Mouse (Mus musculus) macrophage (primary cell): ENCODE measurements around the gene Slco3a1. TPM values are rescaled to one million over a fixed set of nuclear protein-coding genes. Genes with fewer than 3 reads are reported as not detected.

Experiments used
- H3K27ac ChIP-seq: fragments of 350-480 bp; formaldehyde crosslinking; 2 replicates; pipeline ENCODE4 v1.9.0; 2021
- H3K36me3 ChIP-seq: fragments of 350-480 bp; formaldehyde crosslinking; 2 replicates; pipeline ENCODE4 v1.9.0; 2021; ENCODE audit errors: inconsistent target
- H3K4me3 ChIP-seq: fragments of 350-480 bp; formaldehyde crosslinking; 2 replicates; pipeline ENCODE4 v1.9.0; 2021; ENCODE audit errors: inconsistent target
- H3K79me2 ChIP-seq: fragments of 350-480 bp; formaldehyde crosslinking; 2 replicates; pipeline ENCODE4 v1.9.0; 2021; ENCODE audit errors: inconsistent target
- WGBS: methylation state at CpG from one replicate; pipeline ENCODE4 v1.1.7; 2026; ENCODE audit warnings: inconsistent platforms; ENCODE audit not compliant: missing documents; 5-methylcytosine and 5-hydroxymethylcytosine counted together
- polyA plus RNA-seq: library from polyadenylated mRNA; stranded (reverse); fragments of 250-400 nt; gene quantifications from 3 replicates; pipeline ENCODE4 v1.2.4, GENCODE M21; 2018; ENCODE audit warnings: inconsistent platforms

Gene Slco3a1
- polyA plus RNA-seq, 1 experiment from 2014 or later: 1.2 TPM

DNA sequence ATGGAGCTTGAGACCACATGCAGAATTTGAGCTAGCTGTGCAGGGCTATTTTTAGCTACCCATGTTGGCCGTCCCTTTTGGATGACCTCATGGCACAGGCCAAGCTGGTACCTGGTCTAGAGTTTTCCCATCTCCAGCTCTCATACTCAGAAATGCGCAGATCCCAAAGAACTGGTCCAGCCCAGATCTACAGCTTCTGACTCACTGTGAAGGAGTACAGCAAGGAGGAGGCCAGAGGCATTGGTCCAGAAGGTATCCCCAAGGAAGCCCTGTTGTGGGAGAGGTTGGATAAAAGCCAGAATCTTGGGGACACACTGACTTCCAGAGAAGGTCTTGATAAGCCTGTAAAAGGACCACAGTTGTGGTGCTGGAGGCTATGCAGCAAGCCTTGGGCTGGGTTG lies 172.7 kb downstream of the Slco3a1 start:
- 86% methylated on average over 2 of the region's 2 CpGs for WGBS

DNA sequence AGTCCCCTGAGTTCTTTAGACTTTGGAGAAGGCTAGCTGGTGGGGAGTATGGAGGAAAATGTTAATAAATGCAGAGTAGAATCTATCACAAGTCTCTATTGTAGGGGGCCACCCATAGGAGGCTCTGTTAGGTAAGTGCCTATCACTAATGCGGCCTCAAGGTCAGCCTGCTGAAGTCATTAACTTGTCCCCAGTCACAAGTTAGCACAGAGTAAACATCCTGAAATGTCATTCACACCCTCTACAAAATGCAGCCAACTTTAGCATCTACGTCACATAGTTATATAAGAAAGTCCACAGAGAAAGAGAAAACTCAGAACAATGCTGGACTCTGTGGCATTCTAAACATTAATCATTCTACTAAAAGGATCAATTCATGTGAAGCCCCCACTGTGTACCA lies 173.5 kb downstream of the Slco3a1 start:
- no peak overlapping the region for H3K4me3 ChIP-seq
- WGBS: 81% methylated on average over 2 of the region's 2 CpGs

More for the DNA sequence above, 172.7 kb downstream of the Slco3a1 start:
- Histone ChIP-seq H3K4me3 (no peak overlapping the region), H3K36me3 (no peaks in the 10 kb centered on the region), H3K79me2 (no peaks in the 10 kb centered on the region), H3K27ac (no peak overlapping the region)

DNA sequence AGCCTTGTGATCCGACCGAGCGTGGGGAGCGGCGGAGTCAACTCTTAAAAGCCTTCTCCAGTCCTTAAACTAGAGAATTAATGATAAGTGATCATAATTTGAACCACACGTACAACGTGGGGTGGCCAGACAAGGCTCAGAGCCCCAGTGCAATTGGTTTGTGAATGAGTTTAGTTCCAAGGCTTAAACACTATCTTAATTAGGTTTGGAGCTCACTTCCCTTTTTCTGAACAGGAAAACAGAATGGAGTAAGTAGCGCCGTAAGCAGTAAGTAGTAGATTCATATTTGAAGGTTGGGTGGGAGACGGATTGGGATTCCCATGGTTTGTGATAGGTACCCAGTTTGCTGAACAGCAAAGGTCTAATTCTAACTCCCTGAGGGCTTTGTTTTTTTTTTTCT lies 176.7 kb downstream of the Slco3a1 start:
- no peaks in the 10 kb centered on the region for H3K79me2 ChIP-seq
- H3K36me3 ChIP-seq: no peaks in the 10 kb centered on the region
- WGBS: 57% methylated on average over 10 of the region's 10 CpGs
- no peak overlapping the region for H3K27ac ChIP-seq
- H3K4me3 ChIP-seq: no peak overlapping the region

More for the DNA sequence above, 173.5 kb downstream of the Slco3a1 start:
- Histone ChIP-seq H3K36me3 (no peaks in the 10 kb centered on the region), H3K27ac (no peak overlapping the region), H3K79me2 (no peaks in the 10 kb centered on the region)

DNA sequence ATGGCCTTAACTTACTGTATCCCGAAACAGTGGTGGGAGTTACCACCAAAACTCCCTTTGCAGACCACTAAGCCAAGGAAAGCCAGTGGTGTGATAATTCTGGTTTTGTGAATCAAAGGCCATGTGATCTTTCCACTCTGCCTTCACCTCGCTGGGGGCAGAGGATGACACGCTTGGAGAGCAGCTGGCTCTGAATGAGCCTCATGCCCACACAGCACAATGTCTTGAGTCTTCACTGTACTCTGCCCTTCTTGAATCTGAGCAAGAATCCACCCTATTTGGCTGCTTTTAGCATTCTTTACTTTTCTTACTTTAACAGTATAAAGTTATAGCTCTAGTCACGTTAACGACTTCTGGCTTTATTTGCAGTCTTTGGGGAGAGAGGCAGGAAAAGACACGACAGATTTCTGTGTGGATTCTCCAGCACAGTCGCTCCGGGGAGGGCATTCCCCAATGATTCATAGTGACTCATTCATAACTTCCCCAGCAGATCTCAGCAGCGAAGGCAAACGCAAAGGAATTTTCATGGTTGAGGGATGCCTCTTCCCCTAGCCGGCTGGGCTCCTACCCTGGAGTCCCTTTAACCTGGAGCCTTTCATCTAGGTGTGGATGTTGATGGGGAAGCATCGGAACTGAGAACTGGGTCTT lies 178.1 kb downstream of the Slco3a1 start:
- 77% methylated on average over 12 of the region's 12 CpGs for WGBS
- no peak overlapping the region for H3K27ac ChIP-seq

DNA sequence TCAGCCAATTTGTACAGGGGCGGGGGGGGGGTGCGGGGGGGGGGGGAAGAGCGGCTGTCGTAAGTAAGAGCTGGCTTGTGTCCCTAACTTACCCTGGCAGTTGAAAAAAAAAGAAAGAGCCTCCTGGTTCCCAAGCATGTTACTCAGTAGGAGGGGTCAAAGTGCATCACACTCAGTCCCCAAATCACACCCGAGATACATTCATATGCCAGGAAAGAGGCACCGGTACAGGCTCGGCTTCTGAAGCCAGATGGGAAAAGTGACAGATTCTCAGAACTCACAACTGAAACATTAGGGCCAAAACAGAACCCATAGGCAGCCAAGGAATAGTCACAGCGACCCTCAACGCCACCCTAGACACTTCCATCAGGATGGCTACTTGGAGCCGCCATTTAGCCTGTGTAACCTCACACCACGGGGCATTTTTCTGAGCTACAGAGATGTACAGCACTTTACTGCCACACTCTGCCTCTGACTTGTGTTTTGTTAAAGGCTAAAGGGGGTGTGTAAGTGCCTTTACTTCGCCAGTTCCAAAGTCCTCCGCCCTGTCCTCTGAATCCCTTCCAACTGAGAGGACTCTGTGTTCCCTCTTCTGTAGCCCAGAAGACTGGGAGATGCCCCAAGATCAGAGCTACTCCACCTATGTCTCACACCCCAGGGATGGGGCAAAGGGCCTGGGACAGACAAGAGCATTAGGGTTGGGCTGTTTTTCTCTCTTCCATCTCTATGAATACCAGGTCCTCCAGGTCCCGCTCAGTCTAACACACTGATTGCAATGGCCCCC lies 179.2 kb downstream of the Slco3a1 start:
- WGBS: 89% methylated on average over 12 of the region's 14 CpGs
- H3K4me3 ChIP-seq: no peak overlapping the region
- no peaks in the 10 kb centered on the region for H3K79me2 ChIP-seq
- no peaks in the 10 kb centered on the region for H3K36me3 ChIP-seq
- H3K27ac ChIP-seq: no peak overlapping the region

More for the DNA sequence above, 178.1 kb downstream of the Slco3a1 start:
- Histone ChIP-seq H3K4me3 (no peak overlapping the region), H3K36me3 (no peaks in the 10 kb centered on the region), H3K79me2 (no peaks in the 10 kb centered on the region)

DNA sequence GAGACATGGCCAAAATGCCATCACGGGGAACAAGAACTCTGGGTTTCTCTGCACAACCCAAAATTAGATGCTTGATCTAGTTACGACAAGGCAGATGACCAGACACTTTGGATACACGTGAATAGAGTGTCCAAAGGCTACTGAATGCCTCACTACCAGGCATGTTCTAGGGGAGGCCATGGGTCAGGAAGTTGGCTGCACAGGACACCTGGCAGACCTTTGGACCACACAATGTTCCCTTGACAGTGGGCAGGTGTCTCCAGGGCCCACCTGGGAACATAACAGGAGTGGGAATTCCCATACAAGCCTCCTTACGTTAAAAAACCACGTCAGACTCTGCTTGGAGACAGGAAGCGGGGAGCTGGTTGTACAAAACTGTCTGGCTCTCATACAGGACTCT lies 181.5 kb downstream of the Slco3a1 start:
- H3K27ac ChIP-seq: no peak overlapping the region
- no peak overlapping the region for H3K4me3 ChIP-seq
- no peaks in the 10 kb centered on the region for H3K79me2 ChIP-seq
- no peaks in the 10 kb centered on the region for H3K36me3 ChIP-seq
- 72% methylated on average over 6 of the region's 6 CpGs for WGBS

DNA sequence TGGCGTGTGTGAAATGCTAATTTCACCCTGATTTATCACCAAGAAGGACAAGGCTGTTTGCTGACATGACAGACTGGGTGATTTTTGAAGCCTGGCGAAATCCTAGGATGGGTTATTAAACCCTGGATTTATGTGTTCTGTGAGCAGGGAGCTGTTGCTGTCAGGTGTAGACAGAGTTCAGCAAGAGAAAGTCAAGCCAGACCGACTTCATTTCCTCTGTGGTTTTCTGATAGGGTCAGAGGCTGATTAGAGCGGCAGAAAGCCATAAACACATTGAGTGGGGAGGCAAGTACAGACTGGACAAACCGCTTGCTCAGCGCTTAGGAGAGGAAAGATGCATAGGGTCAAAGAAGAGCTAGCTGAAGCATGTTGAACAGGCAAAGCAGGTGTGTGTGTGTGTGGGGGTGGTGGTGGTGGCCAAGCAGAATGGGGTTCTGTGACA lies 182.4 kb downstream of the Slco3a1 start:
- WGBS: 39% methylated on average over 6 of the region's 6 CpGs
- Histone ChIP-seq H3K79me2 (no peaks in the 10 kb centered on the region), H3K36me3 (no peaks in the 10 kb centered on the region), H3K4me3 (no peak overlapping the region), H3K27ac (no peak overlapping the region)

DNA sequence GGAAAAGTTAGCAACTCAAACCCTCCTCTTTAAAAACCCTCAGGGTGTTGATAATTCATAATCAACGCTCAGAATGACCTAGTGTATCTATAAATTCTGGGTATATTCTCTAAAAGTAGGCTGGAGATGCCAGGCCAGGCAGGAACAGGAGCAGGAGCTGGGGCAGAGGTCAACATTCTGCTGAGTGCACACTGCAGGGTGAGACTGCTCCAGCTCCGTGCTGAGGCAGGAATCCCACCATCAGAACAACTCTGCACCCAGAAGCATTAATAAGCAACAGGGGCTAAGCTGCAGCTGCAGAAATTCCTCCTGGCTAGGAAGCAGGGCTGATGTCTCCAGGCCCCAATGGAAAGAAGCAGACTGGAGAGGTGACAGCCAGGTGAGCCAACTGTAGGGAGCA lies 182.9 kb downstream of the Slco3a1 start:
- Histone ChIP-seq H3K4me3 (no peak overlapping the region), H3K27ac (no peak overlapping the region), H3K36me3 (no peaks in the 10 kb centered on the region), H3K79me2 (no peaks in the 10 kb centered on the region)
- 54% methylated on average over 2 of the region's 2 CpGs for WGBS

DNA sequence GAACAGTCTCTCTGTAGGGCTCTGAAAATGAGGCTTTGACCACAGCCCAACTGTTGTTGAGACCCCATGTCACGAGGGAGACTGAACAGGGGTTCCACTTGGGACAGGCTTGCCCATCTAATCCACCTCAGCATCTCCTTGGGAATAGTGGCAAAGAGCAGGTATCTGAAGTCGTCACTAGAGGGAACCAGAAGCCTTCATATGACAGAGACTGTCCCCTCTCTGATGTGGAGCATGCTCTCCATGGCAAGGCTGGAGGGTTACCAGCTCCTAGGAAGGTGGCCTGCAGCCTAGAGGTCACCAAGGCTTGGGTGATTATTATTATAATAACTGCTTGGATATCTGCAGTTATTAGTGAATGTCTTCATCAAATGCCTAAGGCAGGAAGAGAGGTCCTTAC lies 183.4 kb downstream of the Slco3a1 start:
- Histone ChIP-seq H3K79me2 (no peaks in the 10 kb centered on the region), H3K36me3 (no peaks in the 10 kb centered on the region), H3K4me3 (no peak overlapping the region), H3K27ac (no peak overlapping the region)
- WGBS: 73% methylated on average over 2 of the region's 2 CpGs

DNA sequence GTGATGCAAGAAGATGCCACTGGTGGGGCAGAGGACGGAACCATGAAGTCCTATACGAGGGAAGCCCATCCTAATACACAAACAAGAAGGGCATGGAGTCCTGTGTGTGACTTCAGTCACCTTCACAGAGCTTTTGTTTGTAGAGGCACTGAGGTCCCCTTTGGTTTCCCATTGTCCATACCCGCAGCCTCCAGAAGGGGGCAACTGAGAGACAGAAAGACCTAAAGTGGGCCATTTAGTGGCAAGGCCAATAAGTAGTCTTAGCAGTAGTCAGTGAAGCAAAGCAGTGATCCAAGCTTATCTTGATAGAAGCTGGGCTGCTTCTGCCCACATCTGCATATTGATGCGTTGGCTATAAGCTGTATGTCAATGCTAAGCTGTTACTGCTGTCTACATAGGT lies 184.9 kb downstream of the Slco3a1 start:
- whole genome bisulfite sequencing: 86% methylated on average over 4 of the region's 4 CpGs
- H3K36me3 ChIP-seq: no peaks in the 10 kb centered on the region

DNA sequence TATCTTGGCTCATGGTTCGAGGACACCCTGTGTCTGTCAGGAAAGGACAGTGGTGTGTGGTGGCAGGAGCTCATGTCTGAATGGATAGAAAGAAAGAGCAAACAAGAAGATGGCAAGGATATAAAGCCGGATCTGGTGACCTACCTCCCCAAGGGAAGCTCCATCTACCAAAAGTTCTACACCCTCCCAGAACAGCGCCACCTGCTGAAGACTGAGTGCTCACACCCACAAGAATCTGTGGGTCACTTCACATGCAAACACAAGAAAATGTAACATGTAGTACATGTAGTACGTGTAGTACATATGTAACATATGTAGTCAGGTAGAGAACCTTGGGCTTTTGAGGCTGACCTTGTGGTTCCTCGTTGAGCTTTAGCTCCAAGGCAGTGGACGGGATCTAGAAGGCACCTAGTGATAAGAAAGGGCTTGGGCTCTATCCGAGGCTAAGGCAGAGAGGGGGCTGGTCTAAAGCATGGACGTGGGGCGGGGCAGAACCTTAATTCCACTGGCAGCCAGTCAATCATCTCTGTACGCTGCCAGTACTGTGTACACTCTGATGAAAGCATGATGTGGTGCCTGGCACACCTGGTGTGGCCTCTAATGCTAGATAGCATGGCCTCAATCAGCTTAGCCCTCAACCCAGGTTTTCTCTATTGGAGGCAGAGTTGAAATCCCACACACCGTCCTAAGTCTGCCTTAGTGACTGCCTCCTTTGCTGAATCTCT lies 186.2 kb downstream of the Slco3a1 start:
- Histone ChIP-seq H3K36me3 (no peaks in the 10 kb centered on the region), H3K27ac (no peak overlapping the region), H3K4me3 (no peak overlapping the region), H3K79me2 (no peaks in the 10 kb centered on the region)
- WGBS: 92% methylated on average over 11 of the region's 11 CpGs

More for the DNA sequence above, 184.9 kb downstream of the Slco3a1 start:
- H3K4me3 ChIP-seq: no peak overlapping the region
- no peak overlapping the region for H3K27ac ChIP-seq
- no peaks in the 10 kb centered on the region for H3K79me2 ChIP-seq

DNA sequence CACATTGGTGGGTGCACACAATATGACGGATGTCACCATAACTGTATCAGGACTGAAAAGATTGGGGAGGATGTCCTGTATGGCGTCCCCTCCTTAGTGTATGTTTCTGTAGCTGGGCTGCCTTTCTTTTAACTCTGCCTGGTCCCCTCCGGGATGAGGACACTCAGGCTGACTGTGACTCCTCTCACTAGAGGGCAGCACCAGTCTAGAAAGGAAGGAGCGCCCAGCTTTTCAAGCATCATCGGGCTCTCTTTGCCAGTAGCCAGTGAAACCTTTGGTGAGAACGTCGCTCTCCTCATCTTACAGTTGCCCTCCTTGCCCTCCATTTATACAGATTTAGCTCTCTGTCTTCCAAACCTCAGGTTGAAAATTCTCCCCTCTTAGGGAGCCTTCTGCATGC lies 187.2 kb downstream of the Slco3a1 start:
- H3K4me3 ChIP-seq: no peak overlapping the region
- H3K79me2 ChIP-seq: no peaks in the 10 kb centered on the region
- no peaks in the 10 kb centered on the region for H3K36me3 ChIP-seq
- 67% methylated on average over 7 of the region's 7 CpGs for WGBS
- no peak overlapping the region for H3K27ac ChIP-seq

DNA sequence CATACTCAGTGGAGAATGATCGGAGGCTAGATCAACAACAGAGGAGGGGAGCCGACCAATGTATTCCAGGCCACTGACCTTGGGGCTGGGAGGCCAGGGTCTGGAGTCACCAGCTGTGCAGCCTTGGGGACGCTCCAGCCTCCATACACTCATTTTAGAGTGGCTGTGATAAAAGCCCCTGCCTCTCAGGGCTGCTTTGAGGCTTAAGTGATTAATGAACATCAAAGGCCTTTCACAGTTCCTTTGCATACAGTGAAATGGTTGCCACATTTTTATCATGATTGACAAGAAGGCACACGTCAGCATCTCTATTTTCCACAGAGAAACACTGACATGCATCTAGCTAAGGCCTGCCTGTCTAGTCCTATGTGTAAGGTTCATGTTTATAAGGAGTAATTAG lies 189.0 kb downstream of the Slco3a1 start:
- Histone ChIP-seq H3K4me3 (no peak overlapping the region), H3K79me2 (no peaks in the 10 kb centered on the region), H3K36me3 (no peaks in the 10 kb centered on the region), H3K27ac (no peak overlapping the region)
- 95% methylated on average over 4 of the region's 4 CpGs for WGBS

DNA sequence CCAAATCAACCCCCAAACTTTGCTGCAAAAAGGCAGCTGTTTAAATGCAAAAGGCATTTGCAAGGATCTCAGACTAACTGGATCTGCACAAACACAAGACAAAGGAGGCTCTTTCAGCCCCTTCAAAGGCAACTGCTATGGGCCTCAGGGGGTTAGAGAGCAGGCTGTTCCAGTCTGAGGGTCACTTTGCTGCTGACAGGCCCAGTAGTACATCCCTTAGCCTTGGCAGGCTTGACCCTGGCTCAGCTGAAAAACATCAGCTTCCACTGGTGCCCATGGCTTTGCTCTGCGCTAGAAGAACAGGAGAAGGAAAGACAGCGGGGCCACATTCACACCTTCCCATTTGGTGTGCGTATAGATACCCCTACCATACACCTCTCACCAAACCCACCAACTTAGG lies 189.6 kb downstream of the Slco3a1 start:
- no peaks in the 10 kb centered on the region for H3K79me2 ChIP-seq
- H3K27ac ChIP-seq: no peak overlapping the region
- WGBS: 93% methylated on average over 3 of the region's 3 CpGs
- H3K4me3 ChIP-seq: no peak overlapping the region
- no peaks in the 10 kb centered on the region for H3K36me3 ChIP-seq

DNA sequence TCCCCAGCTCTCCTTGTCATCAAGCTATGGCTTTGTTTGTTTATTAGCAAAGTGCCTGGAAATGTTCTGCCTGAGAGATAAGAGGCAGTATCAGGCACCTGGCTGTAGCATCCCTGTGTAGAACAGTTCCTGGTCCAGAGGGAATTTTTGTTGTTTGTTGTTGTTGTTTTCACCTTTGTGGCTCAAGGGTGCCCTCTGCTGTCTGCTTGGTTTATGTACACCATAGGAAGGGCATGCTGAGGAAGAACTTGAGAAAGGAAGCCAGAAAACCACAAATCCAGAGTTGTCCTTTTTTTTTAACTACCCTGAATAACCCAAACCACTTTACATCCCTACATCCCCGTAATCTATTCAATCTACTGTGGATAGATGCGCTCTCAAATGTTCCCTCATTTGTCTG lies 191.1 kb downstream of the Slco3a1 start:
- Histone ChIP-seq H3K4me3 (no peak overlapping the region), H3K36me3 (no peaks in the 10 kb centered on the region), H3K79me2 (no peaks in the 10 kb centered on the region), H3K27ac (no peak overlapping the region)
- WGBS: 49% methylated on average over 2 of the region's 2 CpGs
